Mouse (Mus musculus) c-Kit-positive CD71-positive TER-119-positive erythroid progenitor cells, embryonic 14.5 days (primary cell): ENCODE results near the gene Msrb3.
A peak's percentile ranks its signal among the peaks of the same experiment; 100 is the strongest.

Experiments
- DNase-seq: peaks from one replicate; pipeline ENCODE4 v3.0.0-alpha.2; 2013; ENCODE audit warnings: low spot score

The Msrb3 gene

GRCm38 (mm10) chr10:120898785-120899762 is at the start of gene Msrb3:
TSS of gene Msrb3 (minus strand) at chr10:120899101.
- DNase-seq: no peak

- no peak for DNase-seq
Measured at GRCm38 (mm10) chr10:120948461-120948860, 49.6 kb upstream of the Msrb3 start.

- peak; percentile 28 for DNase-seq
Measured at GRCm38 (mm10) chr10:120947842-120948241, 48.9 kb upstream of the Msrb3 start.

- no peak for DNase-seq
Measured at GRCm38 (mm10) chr10:120946847-120947246, 47.9 kb upstream of the Msrb3 start.

GRCm38 (mm10) chr10:120938904-120939208 is 40.0 kb upstream of the Msrb3 start:
- DNase-seq: no peak

- peak; percentile 44 for DNase-seq
Measured at GRCm38 (mm10) chr10:120938077-120938903, 39.4 kb upstream of the Msrb3 start.

GRCm38 (mm10) chr10:120929536-120929935 is 30.6 kb upstream of the Msrb3 start:
- no peak for DNase-seq

GRCm38 (mm10) chr10:120928183-120928582 is 29.3 kb upstream of the Msrb3 start:
- no peak for DNase-seq

GRCm38 (mm10) chr10:120926156-120926555 is 27.3 kb upstream of the Msrb3 start:
- DNase-seq: no peak

GRCm38 (mm10) chr10:120921501-120921900 is 22.6 kb upstream of the Msrb3 start:
- DNase-seq: no peak

GRCm38 (mm10) chr10:120920604-120921003 is 21.7 kb upstream of the Msrb3 start:
- DNase-seq: no peak

- DNase-seq: peak; percentile 17
Measured at GRCm38 (mm10) chr10:120916250-120916649, 17.3 kb upstream of the Msrb3 start.

- no peak for DNase-seq
Measured at GRCm38 (mm10) chr10:120914948-120915631, 16.2 kb upstream of the Msrb3 start.

GRCm38 (mm10) chr10:120914286-120914685 is 15.4 kb upstream of the Msrb3 start:
- DNase-seq: no peak

GRCm38 (mm10) chr10:120913796-120914195 is 14.9 kb upstream of the Msrb3 start:
- no peak for DNase-seq

GRCm38 (mm10) chr10:120911971-120912370 is 13.1 kb upstream of the Msrb3 start:
- DNase-seq: no peak

- no peak for DNase-seq
Measured at GRCm38 (mm10) chr10:120908776-120909574, 10.1 kb upstream of the Msrb3 start.

- no peak for DNase-seq
Measured at GRCm38 (mm10) chr10:120904676-120905075, 5.8 kb upstream of the Msrb3 start.

- DNase-seq: peak; percentile 20
Measured at GRCm38 (mm10) chr10:120903843-120904468, 5.1 kb upstream of the Msrb3 start.

GRCm38 (mm10) chr10:120901746-120902145 is 2.8 kb upstream of the Msrb3 start:
- no peak for DNase-seq

GRCm38 (mm10) chr10:120900096-120900495 is 1.2 kb upstream of the Msrb3 start:
- no peak for DNase-seq
